ENCODE assay signal across 8 mouse cellular contexts in the genomic region with DNA sequence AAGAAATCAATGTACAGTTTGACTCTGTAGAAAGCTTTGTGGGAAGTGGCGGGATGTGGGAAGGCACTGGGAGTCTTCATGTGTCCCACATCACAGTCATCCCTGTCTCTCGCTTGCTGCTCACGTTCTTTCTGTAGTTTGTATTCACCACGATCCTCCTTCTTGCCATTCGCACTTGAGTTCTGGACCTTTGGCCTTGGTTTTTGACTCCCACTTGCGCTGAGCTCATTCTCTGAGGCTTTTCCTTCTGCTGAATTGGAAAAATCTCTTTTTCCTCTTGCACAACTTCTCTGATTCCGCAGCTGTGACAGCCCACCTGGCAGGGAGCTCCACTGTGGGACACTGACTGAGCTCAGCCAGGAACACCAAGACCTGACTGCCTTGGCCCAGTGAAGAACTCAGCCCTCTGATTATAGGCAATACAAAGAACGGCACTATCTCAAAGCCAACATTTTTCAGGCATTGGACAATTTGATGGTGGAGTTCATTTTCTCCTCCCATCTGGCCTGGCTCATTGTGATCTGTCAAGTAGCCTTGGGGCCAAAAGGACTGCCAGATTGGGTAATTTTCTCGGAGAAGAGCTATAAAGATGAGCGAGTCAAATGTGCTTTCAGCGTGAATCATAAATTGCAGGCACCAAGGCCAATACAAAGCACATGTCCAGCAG.
A peak's percentile ranks its signal among the peaks of the same experiment; 100 is the strongest.
DNase-seq lines count a peak whose midpoint lies in the region; ATAC-seq and TF ChIP-seq lines count a peak whose summit lies in the region.

No protein-coding gene starts in this region.

- no peak for ATAC-seq in forebrain, embryonic 15.5 days (replicated peaks)

- TF ChIP-seq POLR2A in heart, adult 2 months (IDR thresholded peaks at IDR 0.05; ENCODE audit: insufficient read depth, low read depth, low read length): no peak

- H3K4me1 ChIP-seq in heart, adult 2 months (ENCODE audit: control insufficient read depth, insufficient read depth, low read length): no peaks in the 10 kb centered on the region; the same call in 1 of the 2 replicates
- no peaks in the 10 kb centered on the region for H3K4me1 ChIP-seq in heart, embryonic 10.5 days
- 0 out of 2 replicates have a peak, but pooled peaks cover 2% of the 10 kb centered on the region for H3K4me1 ChIP-seq in forebrain, embryonic 15.5 days

- no peak overlapping the region for H3K9ac ChIP-seq in heart, adult 2 months (ENCODE audit: low read depth, low read length)
- no peak overlapping the region for H3K9ac ChIP-seq in forebrain, embryonic 15.5 days (replicated peaks)

- no peak overlapping the region for H3K4me2 ChIP-seq in forebrain, embryonic 15.5 days (replicated peaks)

- intact Hi-C loops in heart, adult 2 months (cut with DNase I): no loop called here

- WGBS in heart, adult 2 months: 83% methylated on average over 11 of the region's 11 CpGs
- WGBS in heart, embryonic 10.5 days: 79% methylated on average over 11 of the region's 11 CpGs
- WGBS in forebrain, embryonic 15.5 days: 85% methylated on average over 11 of the region's 11 CpGs

- H3K27ac ChIP-seq in heart, adult 2 months: no peak overlapping the region
- H3K27ac ChIP-seq in heart, embryonic 10.5 days: no peak overlapping the region
- H3K27ac ChIP-seq in forebrain, embryonic 15.5 days (replicated peaks): no peak overlapping the region

- TF ChIP-seq EP300 in heart, adult 2 months (IDR thresholded peaks at IDR 0.05; ENCODE audit: insufficient read depth, low read depth, low read length): peak; percentile 51; the same call in 1 of the 2 replicates

- no peaks in the 10 kb centered on the region for H3K9me3 ChIP-seq in heart, embryonic 10.5 days
- H3K9me3 ChIP-seq in forebrain, embryonic 15.5 days: no peaks in the 10 kb centered on the region

- DNase-seq in heart, adult 2 months: peak; percentile 70 to 82
- DNase-seq in heart, embryonic 10.5 days (ENCODE audit: low spot score): no peak
- peak; percentile 55 for DNase-seq in adrenal gland, postnatal 10 days
- DNase-seq in gastrocnemius, postnatal 25 days: peak; percentile 86
- DNase-seq in lung, postnatal 4 days: peak; percentile 5 to 31
- no peak for DNase-seq in spleen, postnatal 36 days (ENCODE audit: low spot score in 2 of 2)
- no peak for DNase-seq in embryo, embryonic 10 days (ENCODE audit: low spot score)

- H3K79me2 ChIP-seq in heart, adult 2 months (replicated peaks; ENCODE audit: control insufficient read depth, insufficient read depth, low read length): no peaks in the 10 kb centered on the region

- TF ChIP-seq CTCF in heart, adult 2 months (IDR thresholded peaks at IDR 0.05): no peak

- no peaks in the 10 kb centered on the region for H3K27me3 ChIP-seq in heart, adult 2 months (ENCODE audit: control insufficient read depth, insufficient read depth, low read length)
- no peaks in the 10 kb centered on the region for H3K27me3 ChIP-seq in heart, embryonic 10.5 days (ENCODE audit: insufficient read depth, poor library complexity, severe bottlenecking)
- H3K27me3 ChIP-seq in forebrain, embryonic 15.5 days: no peaks in the 10 kb centered on the region

- H3K4me3 ChIP-seq in heart, adult 2 months: no peak overlapping the region
- no peak overlapping the region for H3K4me3 ChIP-seq in heart, embryonic 10.5 days
- H3K4me3 ChIP-seq in forebrain, embryonic 15.5 days: no peak overlapping the region

- no peaks in the 10 kb centered on the region for H3K36me3 ChIP-seq in heart, adult 2 months (ENCODE audit: control insufficient read depth, insufficient read depth, low read length)
- H3K36me3 ChIP-seq in heart, embryonic 10.5 days: no peaks in the 10 kb centered on the region
- no peaks in the 10 kb centered on the region for H3K36me3 ChIP-seq in forebrain, embryonic 15.5 days

Comparison
In these comparisons a context has a peak if more than half of its experiments do, and no peak if none do; other contexts are left out.
1. DNase-seq: peak in heart, adult 2 months (2 of 2), adrenal gland, postnatal 10 days (single experiment), gastrocnemius, postnatal 25 days (single experiment) and lung, postnatal 4 days (2 of 2); none in heart, embryonic 10.5 days (single experiment), spleen, postnatal 36 days (0 of 2) and embryo, embryonic 10 days (single experiment).